In the genomic region with DNA sequence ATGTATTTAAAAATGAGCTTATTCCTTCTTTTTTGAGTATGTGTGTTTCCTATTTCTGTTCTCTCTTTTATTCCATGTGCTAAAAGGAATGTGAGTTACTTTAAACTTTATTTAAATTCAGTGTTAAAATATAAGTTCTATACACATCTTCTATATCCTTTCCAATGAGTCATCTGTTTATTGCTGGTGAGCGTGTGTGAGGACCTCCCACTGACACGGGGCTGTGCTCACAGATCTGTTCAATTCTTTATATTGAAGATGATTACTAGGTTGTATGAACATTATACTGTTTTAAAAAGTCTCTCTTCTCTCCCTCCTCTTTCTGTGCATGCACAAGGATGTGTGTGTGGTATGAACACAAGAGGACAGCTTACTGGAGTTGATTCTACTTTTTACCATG, we compare ENCODE assay signal across 32 mouse cellular contexts.
"Had no signal": no experiment of that assay in that cellular context is flagged by ENCODE, and none has a peak within 500 bp of the region (broad histone marks: within the 10 kb centered on the region; RNA-seq: fewer than 3 reads in every experiment).

No protein-coding gene starts in this region.

- ATAC-seq: liver, embryonic 12.5 days; liver, postnatal 0 days; lung, postnatal 0 days; midbrain, embryonic 13.5 days; midbrain, embryonic 15.5 days; midbrain, embryonic 16.5 days had no signal

- H3K9ac ChIP-seq: limb, embryonic 12.5 days; limb, embryonic 13.5 days; limb, embryonic 15.5 days; liver, embryonic 12.5 days; liver, embryonic 13.5 days; liver, embryonic 14.5 days; liver, embryonic 15.5 days; liver, postnatal 0 days; lung, embryonic 14.5 days; lung, embryonic 15.5 days; midbrain, embryonic 12.5 days; midbrain, embryonic 13.5 days; midbrain, embryonic 15.5 days; neural tube, embryonic 12.5 days had no signal

- H3K4me2 ChIP-seq: limb, embryonic 12.5 days; limb, embryonic 13.5 days; limb, embryonic 15.5 days; liver, embryonic 11.5 days; liver, embryonic 12.5 days; liver, embryonic 13.5 days; liver, embryonic 15.5 days; lung, embryonic 14.5 days; lung, embryonic 15.5 days; midbrain, embryonic 11.5 days; midbrain, embryonic 12.5 days; midbrain, embryonic 13.5 days; midbrain, embryonic 15.5 days; neural tube, embryonic 12.5 days had no signal

- H3K9me3 ChIP-seq: limb, embryonic 10.5 days; limb, embryonic 12.5 days; limb, embryonic 13.5 days; limb, embryonic 15.5 days; liver, embryonic 12.5 days; liver, embryonic 13.5 days; liver, embryonic 15.5 days; lung, embryonic 15.5 days; megakaryocyte, embryonic 14.5 days; midbrain, embryonic 10.5 days; midbrain, embryonic 12.5 days; midbrain, embryonic 13.5 days; midbrain, embryonic 15.5 days; neural tube, embryonic 12.5 days had no signal

- H3K27ac ChIP-seq: limb, embryonic 10.5 days; limb, embryonic 12.5 days; limb, embryonic 13.5 days; limb, embryonic 15.5 days; liver, embryonic 12.5 days; liver, embryonic 13.5 days; liver, embryonic 14.5 days; liver, embryonic 15.5 days; lung, embryonic 15.5 days; macrophage; midbrain, embryonic 10.5 days; midbrain, embryonic 12.5 days; midbrain, embryonic 13.5 days; midbrain, embryonic 15.5 days; neural tube, embryonic 12.5 days had no signal

- H3K4me1 ChIP-seq: limb, embryonic 10.5 days; limb, embryonic 12.5 days; limb, embryonic 13.5 days; limb, embryonic 15.5 days; liver, embryonic 12.5 days; liver, embryonic 13.5 days; liver, embryonic 15.5 days; lung, embryonic 15.5 days; megakaryocyte, embryonic 14.5 days; midbrain, embryonic 10.5 days; midbrain, embryonic 12.5 days; midbrain, embryonic 13.5 days; midbrain, embryonic 15.5 days; neural tube, embryonic 12.5 days had no signal

- H3K27me3 ChIP-seq: limb, embryonic 12.5 days; limb, embryonic 13.5 days; limb, embryonic 15.5 days; liver, embryonic 12.5 days; liver, embryonic 13.5 days; liver, embryonic 15.5 days; lung, embryonic 15.5 days; megakaryocyte, embryonic 14.5 days; midbrain, embryonic 12.5 days; midbrain, embryonic 13.5 days; midbrain, embryonic 15.5 days; neural tube, embryonic 12.5 days had no signal

- DNase-seq: left cerebral cortex, postnatal 4 days; liver; liver, embryonic 13.5 days; liver, postnatal 0 days; lung, adult 18-20 months; lung, adult 2 months; lung, embryonic 14.5 days; lung, postnatal 10 days; lung, postnatal 14 days; lung, postnatal 36 days; lung, postnatal 4 days; midbrain, embryonic 14.5 days had no signal

- H3K36me3 ChIP-seq: limb, embryonic 10.5 days; limb, embryonic 12.5 days; limb, embryonic 13.5 days; limb, embryonic 15.5 days; liver, embryonic 12.5 days; liver, embryonic 13.5 days; liver, embryonic 15.5 days; lung, embryonic 15.5 days; midbrain, embryonic 10.5 days; midbrain, embryonic 12.5 days; midbrain, embryonic 13.5 days; midbrain, embryonic 15.5 days; neural tube, embryonic 12.5 days had no signal

- H3K4me3 ChIP-seq: limb, embryonic 10.5 days; limb, embryonic 12.5 days; limb, embryonic 13.5 days; limb, embryonic 15.5 days; liver, embryonic 12.5 days; liver, embryonic 13.5 days; liver, embryonic 15.5 days; lung, embryonic 15.5 days; megakaryocyte, embryonic 14.5 days; midbrain, embryonic 10.5 days; midbrain, embryonic 12.5 days; midbrain, embryonic 13.5 days; midbrain, embryonic 15.5 days; myocyte; neural tube, embryonic 12.5 days had no signal
